Mouse (Mus musculus): ENCODE results near the gene Arhgap44.

Gene Arhgap44

GRCm38 (mm10) chr11:64998439-64998838 lies 164.3 kb downstream of the Arhgap44 start:
- DNase-seq, result no peak

DNA sequence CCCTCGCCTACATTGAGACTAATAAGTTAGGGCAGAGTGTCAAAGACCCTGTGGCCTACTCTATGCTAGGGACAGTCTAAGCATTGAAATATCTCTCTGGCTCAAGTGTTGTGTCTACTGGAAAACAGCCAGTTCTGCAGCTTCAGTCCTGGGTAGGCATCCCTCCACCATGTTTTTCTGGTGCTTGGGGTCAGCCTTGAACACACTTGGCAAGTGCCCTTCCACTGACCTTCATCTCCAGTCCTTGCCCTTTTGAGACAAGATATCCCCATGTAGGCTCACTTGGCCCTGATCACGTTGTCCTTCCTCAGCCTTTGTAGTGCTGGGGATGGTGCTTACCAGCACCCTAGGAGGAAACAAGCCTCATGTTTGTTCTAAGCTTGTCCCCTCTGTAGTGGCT lies 174.2 kb downstream of the Arhgap44 start:
- no peak for DNase-seq

DNA sequence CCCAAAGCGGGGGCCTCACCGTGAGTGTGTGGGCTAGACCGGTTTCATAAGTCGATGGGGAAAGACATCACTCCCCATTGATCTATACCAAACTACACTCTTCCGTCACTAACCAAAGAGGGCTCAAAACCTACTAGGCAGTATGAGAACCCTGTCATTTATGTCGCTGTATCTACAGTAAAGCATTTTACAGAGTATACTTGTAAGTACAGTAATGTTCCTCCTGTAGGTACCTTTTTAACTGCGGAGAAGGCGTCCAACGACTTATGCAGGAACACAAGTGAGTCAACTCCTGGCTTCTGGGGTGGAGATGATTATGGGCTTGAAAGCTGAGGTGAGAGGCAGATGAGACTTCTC lies 183.3 kb downstream of the Arhgap44 start:
- DNase-seq, result no peak

- peak; percentile 99 for DNase-seq
Measured at GRCm38 (mm10) chr11:64978720-64979488, 183.9 kb downstream of the Arhgap44 start, which contains the start of gene Elac2. Gene Elac2 (plus strand): TSS chr11:64979038.

GRCm38 (mm10) chr11:64972418-64972817 lies 190.3 kb downstream of the Arhgap44 start:
- DNase-seq, result no peak

DNA sequence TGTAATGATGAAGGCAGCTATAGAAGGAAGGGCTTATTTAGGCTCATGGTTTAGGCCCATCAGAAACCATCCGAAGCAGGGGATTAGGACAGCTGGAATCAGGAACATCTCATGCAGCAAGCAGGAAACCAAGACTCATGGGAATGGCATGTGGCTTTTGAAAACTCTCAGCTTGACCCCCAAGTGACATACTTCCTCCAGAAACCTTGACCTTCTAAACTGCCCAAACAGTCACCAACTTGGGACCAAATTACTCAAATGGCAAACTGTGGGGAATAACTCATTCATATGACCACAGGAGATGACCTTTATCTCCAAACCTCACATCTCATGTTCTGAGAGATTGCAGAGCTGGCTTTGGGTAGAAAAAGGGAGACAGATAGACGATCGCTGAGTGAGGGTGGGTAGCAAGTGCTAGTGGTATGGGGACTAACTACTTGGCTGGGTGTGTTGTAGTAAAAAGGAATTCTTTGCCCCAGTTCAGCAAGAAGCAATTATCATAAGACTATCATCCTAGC lies 191.2 kb downstream of the Arhgap44 start:
- no peak for DNase-seq

GRCm38 (mm10) chr11:64968939-64969342 lies 193.8 kb downstream of the Arhgap44 start:
- peak; percentile 9 for DNase-seq

GRCm38 (mm10) chr11:64968507-64968906 lies 194.3 kb downstream of the Arhgap44 start:
- peak; percentile 90 for DNase-seq

DNA sequence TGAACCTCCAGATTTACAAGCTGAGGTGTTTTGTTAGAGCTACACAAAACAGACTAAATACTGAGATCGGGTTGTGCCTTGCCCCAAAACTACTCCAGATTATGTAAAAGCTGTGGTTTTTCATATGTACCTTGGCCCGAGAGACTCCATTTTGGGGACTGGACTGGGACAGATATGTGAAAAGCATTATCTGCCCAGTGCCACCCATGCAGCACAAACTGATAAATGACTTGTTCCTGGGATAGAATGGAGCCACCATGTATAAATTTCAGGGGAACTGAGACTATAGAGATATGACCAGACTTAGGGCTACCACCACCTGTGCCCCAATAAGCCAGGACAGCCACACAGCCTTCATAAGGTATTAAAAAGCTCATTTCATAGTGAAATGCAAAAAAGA lies 200.1 kb downstream of the Arhgap44 start:
- no peak for DNase-seq

DNA sequence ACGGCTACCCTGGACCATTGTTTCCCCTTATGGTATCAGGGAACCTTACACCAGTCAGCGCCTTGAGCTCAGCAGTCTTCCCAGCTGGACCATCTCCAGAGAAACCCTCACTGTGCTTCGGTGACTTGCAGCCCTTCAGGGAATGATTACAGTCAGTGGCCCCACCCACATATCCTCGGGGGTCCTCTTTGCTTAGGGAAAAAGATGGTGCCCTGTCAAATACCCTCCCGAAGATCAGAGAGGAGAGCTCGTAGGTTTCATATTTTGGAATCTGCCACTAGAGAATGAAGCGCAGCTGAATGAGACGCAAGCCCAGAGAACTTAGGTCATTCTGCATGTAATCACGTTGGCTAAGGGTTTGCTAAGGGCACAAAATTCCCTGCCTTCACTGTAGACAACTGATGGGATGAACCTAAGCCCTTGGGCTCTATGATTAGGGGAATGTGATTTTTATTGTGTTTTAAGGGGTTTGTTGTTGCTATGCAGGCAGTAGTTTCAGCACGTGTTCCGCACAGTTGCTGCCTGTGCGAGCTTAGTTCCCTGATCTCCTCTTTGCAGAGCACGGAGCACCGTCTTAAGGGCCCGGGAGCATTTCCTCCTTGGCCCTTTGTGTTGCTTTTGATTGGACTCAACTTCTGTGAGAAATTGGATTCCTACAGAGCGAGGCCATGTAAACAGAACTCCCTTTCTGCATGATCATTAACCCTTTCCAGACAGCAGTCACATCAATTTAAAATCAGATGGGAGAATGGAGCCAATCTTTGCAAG lies 205.6 kb downstream of the Arhgap44 start:
- peak; percentile 54 for DNase-seq

All from retina, postnatal 1 day (tissue).